8 mouse cellular contexts compared by ENCODE assay signal in genomic region chr4:119019013-119019781, GRCm38 (mm10). TPM values are rescaled to one million over a fixed set of nuclear protein-coding genes. Genes with fewer than 3 reads are reported as not detected.
DNase-seq lines count a peak whose midpoint lies in the region; ATAC-seq and TF ChIP-seq lines count a peak whose summit lies in the region.

No protein-coding gene starts in this region.

- peak overlapping the region; percentile 67 for H3K27ac ChIP-seq in lung, embryonic 14.5 days (ENCODE audit: low read depth)
- H3K27ac ChIP-seq in forebrain, embryonic 13.5 days = peak overlapping the region; percentile 66
- H3K27ac ChIP-seq in limb, embryonic 14.5 days (replicated peaks; ENCODE audit: low read depth, low read length) = peak overlapping the region; percentile 63
- peak overlapping the region; percentile 48; the same call in 1 of the 2 replicates for H3K27ac ChIP-seq in stomach, embryonic 14.5 days (ENCODE audit: low read length)

- 29% methylated on average over 12 of the region's 12 CpGs for WGBS in lung, embryonic 14.5 days
- 41% methylated on average over 12 of the region's 12 CpGs for WGBS in forebrain, embryonic 13.5 days
- 34% methylated on average over 10 of the region's 12 CpGs for WGBS in limb, embryonic 14.5 days
- 24% methylated on average over 12 of the region's 12 CpGs for WGBS in stomach, embryonic 14.5 days

- no peak for TF ChIP-seq POLR2A in limb, embryonic 14.5 days (IDR thresholded peaks at IDR 0.05; ENCODE audit: borderline replicate concordance, extremely low read depth, insufficient read depth, insufficient read length)

- peaks cover 26% of the 10 kb centered on the region for H3K4me1 ChIP-seq in lung, embryonic 14.5 days (ENCODE audit: insufficient read depth)
- peaks cover 25% of the 10 kb centered on the region for H3K4me1 ChIP-seq in forebrain, embryonic 13.5 days
- H3K4me1 ChIP-seq in limb, embryonic 14.5 days (ENCODE audit: control insufficient read depth, insufficient read depth, low read length) = peaks cover 19% of the 10 kb centered on the region
- H3K4me1 ChIP-seq in stomach, embryonic 14.5 days (ENCODE audit: control insufficient read depth, insufficient read depth, low read length) = peaks cover 13% of the 10 kb centered on the region; the same call in 1 of the 2 replicates

- H3K36me3 ChIP-seq in lung, embryonic 14.5 days (ENCODE audit: insufficient read depth) = no peaks in the 10 kb centered on the region
- H3K36me3 ChIP-seq in forebrain, embryonic 13.5 days (ENCODE audit: poor library complexity, severe bottlenecking) = no peaks in the 10 kb centered on the region
- no peaks in the 10 kb centered on the region for H3K36me3 ChIP-seq in limb, embryonic 14.5 days (ENCODE audit: control insufficient read depth, insufficient read depth, low read length)
- no peaks in the 10 kb centered on the region for H3K36me3 ChIP-seq in stomach, embryonic 14.5 days (ENCODE audit: control insufficient read depth, insufficient read depth, low read length)

- no peak for TF ChIP-seq CTCF in lung, embryonic 14.5 days (IDR thresholded peaks at IDR 0.05; ENCODE audit: low read depth)

- peak overlapping the region; percentile 29; the same call in 1 of the 2 replicates for H3K9ac ChIP-seq in lung, embryonic 14.5 days
- no peak overlapping the region for H3K9ac ChIP-seq in forebrain, embryonic 13.5 days
- H3K9ac ChIP-seq in limb, embryonic 14.5 days (ENCODE audit: low read depth, low read length, severe bottlenecking) = peak overlapping the region; percentile 34; the same call in 1 of the 2 replicates
- H3K9ac ChIP-seq in stomach, embryonic 14.5 days (replicated peaks; ENCODE audit: low read depth, low read length) = peak overlapping the region; percentile 25; the same call in 1 of the 2 replicates

- no peaks in the 10 kb centered on the region for H3K9me3 ChIP-seq in lung, embryonic 14.5 days (ENCODE audit: low read depth, low read length)
- no peaks in the 10 kb centered on the region for H3K9me3 ChIP-seq in forebrain, embryonic 13.5 days (replicated peaks)
- H3K9me3 ChIP-seq in limb, embryonic 14.5 days (ENCODE audit: control insufficient read depth, low read length) = no peaks in the 10 kb centered on the region
- no peaks in the 10 kb centered on the region for H3K9me3 ChIP-seq in stomach, embryonic 14.5 days (ENCODE audit: control insufficient read depth, low read depth, low read length)

- H3K27me3 ChIP-seq in lung, embryonic 14.5 days (ENCODE audit: insufficient read depth, low read length) = no peaks in the 10 kb centered on the region
- no peaks in the 10 kb centered on the region for H3K27me3 ChIP-seq in forebrain, embryonic 13.5 days
- H3K27me3 ChIP-seq in limb, embryonic 14.5 days (ENCODE audit: control insufficient read depth, insufficient read depth, low read length) = no peaks in the 10 kb centered on the region
- H3K27me3 ChIP-seq in stomach, embryonic 14.5 days (ENCODE audit: control insufficient read depth, insufficient read depth, low read length) = no peaks in the 10 kb centered on the region

- peak; percentile 81 for ATAC-seq in lung, embryonic 14.5 days (ENCODE audit: insufficient read depth)
- peak; percentile 64 for ATAC-seq in forebrain, embryonic 13.5 days
- peak; percentile 87 for ATAC-seq in limb, embryonic 14.5 days (ENCODE audit: low FRiP score, low read depth)
- peak; percentile 79 for ATAC-seq in stomach, embryonic 14.5 days (ENCODE audit: insufficient number of reproducible peaks, insufficient read depth, low FRiP score, low read depth)

- intact Hi-C loops in left cerebral cortex, postnatal 25 days (cut with DNase I) = no loop called here

- H3K4me3 ChIP-seq in lung, embryonic 14.5 days (ENCODE audit: low read depth, low read length) = no peak overlapping the region
- no peak overlapping the region for H3K4me3 ChIP-seq in forebrain, embryonic 13.5 days
- no peak overlapping the region for H3K4me3 ChIP-seq in limb, embryonic 14.5 days (replicated peaks; ENCODE audit: low read length)
- peak overlapping the region; percentile 2; the same call in 1 of the 2 replicates for H3K4me3 ChIP-seq in stomach, embryonic 14.5 days (ENCODE audit: low read depth, low read length)

- peak; percentile 82 for DNase-seq in lung, embryonic 14.5 days
- DNase-seq in lung, postnatal 4 days = no peak
- peak; percentile 77 for DNase-seq in limb, embryonic 14.5 days (ENCODE audit: low spot score)
- no peak for DNase-seq in left cerebral cortex, postnatal 25 days (ENCODE audit: low spot score in 2 of 2)
- DNase-seq in lung, postnatal 36 days = no peak
- no peak for DNase-seq in spleen, adult 18-20 months

- peak overlapping the region; percentile 42 for H3K4me2 ChIP-seq in lung, embryonic 14.5 days
- H3K4me2 ChIP-seq in forebrain, embryonic 13.5 days = peak overlapping the region; percentile 40
- 0 out of 2 replicates have a peak overlapping the region, but pooled peaks have one; percentile 8 for H3K4me2 ChIP-seq in limb, embryonic 14.5 days (replicated peaks; ENCODE audit: low read depth, low read length, severe bottlenecking)
- H3K4me2 ChIP-seq in stomach, embryonic 14.5 days (replicated peaks; ENCODE audit: low read depth, low read length) = peak overlapping the region; percentile 17

RNA-seq across cellular contexts. Expression of gene Lao1, which starts 57.8 kb away (rescaled TPM):
- not detected in 2 replicates for polyA plus RNA-seq in lung, embryonic 14.5 days (2014; fragmentation: Nextera tagmentation; extraction: Ambion mirVana)
- polyA plus RNA-seq in forebrain, embryonic 13.5 days (2015; fragmentation: Nextera tagmentation; extraction: Ambion mirVana) = not detected in 2 replicates
- polyA plus RNA-seq in limb, embryonic 14.5 days (2012; rRNA removed) = not detected in 2 replicates
- polyA plus RNA-seq in limb, embryonic 14.5 days (2014; fragmentation: Nextera tagmentation; extraction: Ambion mirVana) = not detected in 2 replicates
- not detected in 2 replicates for polyA plus RNA-seq in stomach, embryonic 14.5 days (2014; fragmentation: Nextera tagmentation; extraction: Ambion mirVana)
- under 1 TPM; 0.27 to 0.34 TPM for total RNA-seq in left cerebral cortex, postnatal 25 days (2021)

Comparison
In these comparisons a context has a peak if more than half of its experiments do, and no peak if none do; other contexts are left out.
1. DNase-seq: peak in lung, embryonic 14.5 days (single experiment) and limb, embryonic 14.5 days (single experiment); none in lung, postnatal 4 days (0 of 2), left cerebral cortex, postnatal 25 days (0 of 2), lung, postnatal 36 days (single experiment) and spleen, adult 18-20 months (0 of 2).
2. Peak in every context shown above with its lines, with median percentiles within 50 percentile points of each other: ATAC-seq, H3K27ac ChIP-seq and H3K4me2 ChIP-seq.